Mouse (Mus musculus): Measurements from ENCODE around the gene Tspan2. TPM values are rescaled to one million over a fixed set of nuclear protein-coding genes. Genes with fewer than 3 reads are reported as not detected.

Gene Tspan2
- polyA plus RNA-seq, 1 experiment from 2014 or later, result 7.1 TPM

Other genes with a start within 250 kb of the Tspan2 start
- 0.07 TPM in 2 replicates for gene Tshb, start 48.2 kb downstream of the Tspan2 start, polyA plus RNA-seq (2014; fragmentation: Nextera tagmentation; extraction: Ambion mirVana)
- not detected in 2 replicates for gene Sycp1, start 201.6 kb downstream of the Tspan2 start, polyA plus RNA-seq (2014; fragmentation: Nextera tagmentation; extraction: Ambion mirVana)
- gene Nr1h5, start 229.6 kb downstream of the Tspan2 start, polyA plus RNA-seq (2014; fragmentation: Nextera tagmentation; extraction: Ambion mirVana), result not detected in 2 replicates